Mouse (Mus musculus): ENCODE measurements around the gene 9430097D07Rik.

9430097D07Rik gene

DNA sequence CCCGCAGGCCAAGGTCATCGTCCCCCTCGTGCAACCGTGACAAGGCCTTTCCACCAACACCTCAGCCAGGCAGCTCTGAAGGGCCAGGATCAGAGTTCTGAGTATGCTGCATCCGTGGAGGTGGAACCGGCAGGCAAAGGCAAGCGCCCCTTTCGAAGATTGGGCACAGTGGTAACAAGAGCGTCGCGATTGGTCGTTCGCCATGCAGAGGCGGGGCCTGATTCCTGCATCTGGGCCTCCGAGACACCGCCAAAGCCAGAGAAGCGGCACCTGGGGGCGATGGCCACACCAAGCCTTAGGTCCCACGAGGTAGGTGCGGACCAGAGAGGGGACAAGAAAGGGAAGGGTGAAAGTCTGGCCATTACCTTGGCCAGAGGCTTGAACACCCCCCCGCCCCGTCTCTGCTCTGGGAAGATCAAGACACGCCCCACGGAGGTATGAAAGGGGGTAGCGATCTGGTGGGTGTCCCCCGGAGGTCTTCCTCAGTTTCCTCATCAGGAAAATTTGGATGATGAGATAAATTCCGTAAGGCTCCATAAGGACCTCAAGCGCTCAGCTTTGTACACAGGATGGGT lies at the start of gene 9430097D07Rik:
TSS of gene 9430097D07Rik (minus strand) at position 99 of the 575 bp plus-strand sequence.
- DNase-seq (ENCODE audit: extremely low spot score, low read depth, low spot score): no peak

DNA sequence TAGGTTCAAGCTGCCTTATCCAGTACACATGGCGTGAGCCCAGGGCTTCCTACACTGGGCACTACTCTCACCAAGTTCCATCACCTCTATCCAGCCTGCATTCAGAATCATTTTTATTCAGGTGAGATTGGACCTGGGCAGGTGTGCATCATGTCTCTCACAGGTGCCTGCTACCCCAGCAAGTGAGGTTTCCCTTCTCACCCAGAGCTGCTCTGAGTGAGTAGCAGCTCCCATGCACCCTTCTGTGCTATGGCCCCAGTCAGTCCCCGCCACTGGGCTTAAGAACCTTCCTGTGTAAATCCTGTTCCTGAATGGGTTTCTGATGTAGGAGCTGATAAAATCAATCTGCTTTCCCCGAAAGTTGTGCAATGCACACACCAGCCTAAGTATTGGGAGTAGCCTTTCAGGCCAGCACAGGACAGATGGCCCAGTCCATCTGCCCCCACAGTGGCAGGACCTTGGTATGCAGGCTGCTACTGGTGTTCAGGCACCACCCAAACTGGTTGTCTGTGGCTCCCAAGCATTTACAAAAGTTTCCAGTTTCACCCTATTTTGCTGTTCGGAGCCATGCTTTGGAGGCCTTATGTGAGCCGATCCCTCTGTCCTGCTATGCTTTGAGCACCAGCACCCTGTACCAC lies 48.7 kb upstream of the 9430097D07Rik start:
- DNase-seq (ENCODE audit: extremely low spot score, low read depth, low spot score): no peak

- DNase-seq (ENCODE audit: extremely low spot score, low read depth, low spot score): no peak
Observed at GRCm38 (mm10) chr2:32621517-32621859, 46.0 kb upstream of the 9430097D07Rik start, which contains the start of gene Ak1. Gene Ak1 (plus strand): TSS chr2:32621758.

- DNase-seq (ENCODE audit: extremely low spot score, low read depth, low spot score): no peak
Observed at GRCm38 (mm10) chr2:32620682-32621516, 45.4 kb upstream of the 9430097D07Rik start.

- DNase-seq (ENCODE audit: extremely low spot score, low read depth, low spot score): no peak
Observed at GRCm38 (mm10) chr2:32618051-32618450, 42.6 kb upstream of the 9430097D07Rik start.

GRCm38 (mm10) chr2:32617601-32618000 lies 42.1 kb upstream of the 9430097D07Rik start:
- no peak for DNase-seq (ENCODE audit: extremely low spot score, low read depth, low spot score)

- DNase-seq (ENCODE audit: extremely low spot score, low read depth, low spot score): no peak
Observed at GRCm38 (mm10) chr2:32617109-32617508, 41.6 kb upstream of the 9430097D07Rik start.

DNA sequence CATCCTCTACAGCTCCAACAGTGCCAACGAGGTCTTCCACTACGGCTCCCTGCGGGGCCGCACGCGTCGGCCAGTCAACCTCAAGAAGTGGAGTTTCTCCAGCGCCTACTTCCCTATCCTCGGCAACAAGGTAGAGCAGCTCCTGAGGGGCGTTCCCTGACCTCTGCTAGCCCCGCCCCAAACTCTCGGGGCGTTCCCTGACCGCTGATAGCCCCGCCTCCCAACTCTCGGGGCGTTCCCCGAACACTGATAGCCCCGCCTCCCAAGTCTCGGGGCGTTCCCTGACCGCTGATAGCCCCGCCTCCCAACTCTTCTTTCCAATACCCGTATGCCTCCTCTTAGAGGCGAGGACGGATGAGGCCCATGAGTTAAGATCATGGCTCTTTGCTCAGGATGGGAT lies 36.8 kb upstream of the 9430097D07Rik start:
- DNase-seq (ENCODE audit: extremely low spot score, low read depth, low spot score): no peak

DNA sequence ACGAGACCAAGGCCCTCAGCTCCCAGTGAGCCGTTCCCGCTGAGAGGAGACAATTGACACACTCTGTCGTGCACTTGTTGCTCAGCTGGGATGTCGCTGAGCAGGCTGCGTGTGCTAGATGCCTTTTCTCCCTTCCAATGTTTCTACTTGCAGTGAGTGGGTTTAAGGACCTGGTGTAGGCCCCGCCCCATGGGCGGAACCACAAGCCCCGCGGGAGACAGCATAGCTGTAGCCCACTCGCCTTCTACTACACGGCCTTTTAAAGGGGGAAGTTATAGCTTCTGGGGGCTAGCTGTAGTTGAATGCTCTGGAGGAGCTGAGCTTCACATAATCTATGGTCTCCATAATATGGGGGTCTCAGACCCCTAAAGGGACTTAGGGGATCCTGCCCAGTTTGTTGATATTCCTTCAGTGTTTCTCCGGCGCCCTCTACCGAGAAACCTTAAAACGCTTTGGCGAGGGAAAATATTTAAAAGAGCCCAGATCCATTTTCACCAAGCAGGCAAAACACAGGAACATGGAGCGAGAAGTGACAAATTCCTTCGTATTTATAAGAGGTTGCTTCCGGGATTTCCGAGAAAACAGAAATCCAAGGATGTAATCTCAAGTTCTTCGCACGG lies 35.2 kb upstream of the 9430097D07Rik start:
- DNase-seq (ENCODE audit: extremely low spot score, low read depth, low spot score): no peak

GRCm38 (mm10) chr2:32608778-32609435 lies 33.4 kb upstream of the 9430097D07Rik start:
- DNase-seq (ENCODE audit: extremely low spot score, low read depth, low spot score): no peak

- DNase-seq (ENCODE audit: extremely low spot score, low read depth, low spot score): no peak
Observed at GRCm38 (mm10) chr2:32608141-32608777, 32.8 kb upstream of the 9430097D07Rik start.

DNA sequence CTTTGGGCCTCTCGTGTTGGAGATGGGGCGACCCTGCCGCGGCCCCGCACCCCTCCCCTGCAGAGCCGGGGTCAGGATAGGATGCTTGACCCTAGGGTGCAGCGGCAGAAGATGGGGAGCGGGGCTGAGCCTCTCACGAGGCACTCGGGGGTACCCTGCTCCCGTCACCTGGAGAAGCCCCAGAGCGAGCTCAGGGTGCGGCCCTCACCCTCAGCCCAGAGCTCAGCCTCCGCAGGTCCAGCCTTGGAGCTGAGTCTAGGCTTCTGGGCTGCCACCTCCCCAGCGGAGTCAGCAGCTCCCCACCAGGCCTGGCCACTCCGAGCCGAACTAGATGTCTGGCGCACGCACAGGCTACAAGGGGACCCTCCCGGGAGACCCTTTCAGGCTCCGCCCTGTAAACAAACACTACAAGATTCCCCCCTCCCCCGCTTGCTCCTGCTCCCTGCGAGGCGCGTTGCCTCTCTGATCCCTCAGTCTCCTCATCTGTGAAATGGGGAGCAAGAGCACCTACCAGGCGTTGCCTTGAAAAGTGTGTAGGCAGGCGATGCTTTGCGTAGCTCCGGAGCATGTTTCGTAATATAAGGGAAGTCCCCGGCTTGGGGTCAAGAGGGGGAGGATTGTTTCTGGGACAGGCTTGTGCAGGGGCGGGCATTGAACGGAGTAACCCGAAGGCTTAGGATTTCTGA lies 31.9 kb upstream of the 9430097D07Rik start:
- no peak for DNase-seq (ENCODE audit: extremely low spot score, low read depth, low spot score)

DNA sequence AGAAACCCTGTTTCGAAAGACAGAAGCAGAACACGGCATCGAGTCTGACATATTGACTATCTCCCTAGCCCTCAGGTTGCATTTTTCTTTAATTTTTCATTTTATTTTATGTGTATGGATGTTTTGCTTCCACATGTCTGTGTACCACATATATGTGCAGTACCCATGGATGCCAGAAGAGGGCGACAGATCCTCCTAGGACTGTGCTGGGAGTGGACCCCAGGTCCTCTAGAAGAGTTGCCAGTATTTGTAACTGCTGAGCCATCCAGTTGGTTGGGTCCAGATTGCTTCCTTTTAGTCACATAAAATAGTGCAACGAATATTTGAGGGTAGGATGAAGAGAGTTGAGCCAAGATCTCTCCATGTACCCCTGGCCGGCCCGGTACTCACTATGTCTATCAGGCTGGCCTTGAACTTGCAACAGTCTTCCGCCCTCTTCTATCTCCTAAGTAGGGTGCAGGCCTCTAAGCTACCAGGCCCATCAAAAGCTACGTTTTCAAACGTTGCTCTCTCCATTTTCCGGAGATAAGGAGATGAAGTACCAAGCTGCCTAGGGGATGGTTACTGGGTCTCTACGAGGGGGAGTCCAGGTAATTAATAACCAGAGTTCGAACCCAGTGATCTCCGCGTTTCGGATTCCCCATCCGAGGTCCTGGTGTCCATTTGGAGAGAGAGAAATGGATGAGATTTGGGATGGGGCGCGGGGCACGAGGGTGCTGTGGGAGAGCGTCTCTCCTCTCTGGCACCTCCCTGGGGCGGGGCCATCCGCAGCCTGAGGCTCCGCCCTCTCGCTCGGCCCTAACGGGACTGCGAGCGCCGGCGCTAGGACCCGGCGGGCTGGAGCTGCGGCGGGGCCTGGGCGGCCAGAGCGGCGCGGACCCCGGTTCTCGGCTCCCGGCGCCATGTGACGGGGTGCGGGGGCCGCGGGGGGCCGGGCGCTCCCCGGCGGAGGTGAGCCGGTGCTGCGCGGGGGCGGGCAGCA lies 31.0 kb upstream of the 9430097D07Rik start:
- DNase-seq (ENCODE audit: extremely low spot score, low read depth, low spot score): no peak

GRCm38 (mm10) chr2:32604631-32605030 lies 29.1 kb upstream of the 9430097D07Rik start:
- no peak for DNase-seq (ENCODE audit: extremely low spot score, low read depth, low spot score)

DNA sequence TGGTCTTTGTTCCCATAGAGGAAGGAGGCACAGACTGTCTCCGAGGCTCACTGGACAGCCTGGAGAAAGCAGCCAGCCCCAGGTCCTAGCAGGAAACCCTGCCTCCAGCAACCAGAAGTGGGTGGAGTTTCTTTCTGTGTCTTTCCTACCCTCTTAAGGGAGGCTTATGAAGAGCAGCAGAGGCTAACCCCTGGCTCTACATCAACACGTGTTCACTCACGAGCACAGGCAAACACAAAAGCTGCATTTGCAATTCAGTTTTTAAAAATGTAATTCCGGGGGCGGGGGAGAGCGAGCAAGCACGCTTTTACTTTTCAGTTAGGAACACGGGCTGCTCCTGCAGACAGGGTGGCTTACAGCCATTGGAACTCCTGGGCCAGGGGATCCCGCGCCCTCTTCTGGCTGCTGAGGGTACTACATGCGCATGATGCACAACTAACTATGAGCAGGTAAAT lies 27.1 kb upstream of the 9430097D07Rik start:
- no peak for DNase-seq (ENCODE audit: extremely low spot score, low read depth, low spot score)

DNA sequence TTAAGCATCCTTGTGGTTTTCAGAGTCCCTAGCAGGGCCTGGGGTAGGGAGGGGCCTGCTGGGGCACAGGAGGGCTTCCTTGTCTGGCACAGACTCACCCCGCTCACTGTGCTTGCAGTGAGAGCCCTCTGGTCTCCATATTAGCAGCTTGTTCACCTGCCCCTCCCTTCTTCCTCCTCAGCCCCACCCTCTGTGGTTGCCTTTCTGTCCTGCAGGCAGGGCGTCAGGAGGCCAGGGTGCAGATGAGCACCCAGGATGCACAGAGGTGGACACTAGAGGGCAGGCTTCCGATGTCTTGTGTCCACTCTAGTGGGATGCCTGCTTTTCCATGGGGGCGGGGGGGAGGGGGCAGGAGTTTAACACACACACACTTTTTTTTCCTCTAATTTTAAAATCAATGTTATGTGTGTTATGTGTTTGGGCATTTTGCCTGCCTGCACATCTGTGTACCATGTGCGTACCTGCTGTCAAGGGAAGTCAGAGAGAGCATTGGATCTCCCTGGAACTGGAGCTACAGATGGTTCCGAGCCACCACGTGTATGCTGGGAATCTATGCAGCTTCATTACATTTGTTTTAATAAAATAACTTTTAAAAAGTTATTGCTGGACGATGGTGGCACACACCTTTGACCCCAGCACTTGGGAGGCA lies 26.1 kb upstream of the 9430097D07Rik start:
- no peak for DNase-seq (ENCODE audit: extremely low spot score, low read depth, low spot score)

DNA sequence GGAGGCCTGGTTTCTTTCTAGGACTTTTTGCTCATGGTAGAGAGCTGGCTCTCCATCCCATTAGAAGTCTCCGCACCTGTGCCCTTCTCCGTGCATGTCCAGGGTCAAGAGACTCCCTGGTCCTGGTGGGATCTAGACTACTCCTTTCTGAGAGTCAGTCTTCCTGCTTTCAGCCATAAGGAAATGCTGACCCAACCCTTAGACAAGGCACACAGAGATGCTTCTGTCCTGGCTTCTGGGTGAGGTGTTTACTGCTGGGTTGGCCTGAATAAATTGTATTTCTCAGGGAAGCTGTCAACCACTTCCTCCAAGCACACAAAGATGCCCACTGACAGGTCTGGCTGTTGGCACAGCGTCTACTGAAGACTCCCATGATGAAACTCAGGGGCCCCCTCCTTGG lies 23.9 kb upstream of the 9430097D07Rik start, which contains the start of gene St6galnac6:
TSS of gene St6galnac6 (plus strand) at position 301 of the 400 bp plus-strand sequence.
- no peak for DNase-seq (ENCODE audit: extremely low spot score, low read depth, low spot score)

GRCm38 (mm10) chr2:32598506-32598905 lies 23.0 kb upstream of the 9430097D07Rik start:
- no peak for DNase-seq (ENCODE audit: extremely low spot score, low read depth, low spot score)

Data from hindlimb bud, embryonic 11.5 days (tissue).